Mouse (Mus musculus) ovary, postnatal 10 days (tissue): ENCODE results near the gene Pck2.

Experiments
- DNase-seq: peaks from one replicate; pipeline ENCODE4 v3.0.0; 2022; ENCODE audit warnings: low spot score

Gene Pck2

DNA sequence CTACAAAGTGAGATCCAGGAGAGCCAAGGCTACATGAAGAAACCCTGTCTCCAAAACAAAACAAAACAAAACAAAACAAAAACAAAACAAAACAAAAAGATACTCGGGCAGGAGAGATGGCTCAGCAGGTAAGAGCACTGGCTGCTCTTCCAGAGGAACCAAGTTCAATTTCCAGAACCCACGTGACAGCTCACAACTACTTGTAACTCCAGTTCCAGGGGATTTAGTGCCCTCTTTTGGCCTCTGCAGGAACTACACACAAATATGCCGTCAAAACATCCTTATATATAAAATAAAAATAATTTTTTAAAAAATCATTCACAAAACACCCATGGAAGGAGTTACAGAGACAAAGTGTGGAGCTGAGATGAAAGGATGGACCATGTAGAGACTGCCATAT, 12.1 kb upstream of the Pck2 start:
- no peak for DNase-seq

DNA sequence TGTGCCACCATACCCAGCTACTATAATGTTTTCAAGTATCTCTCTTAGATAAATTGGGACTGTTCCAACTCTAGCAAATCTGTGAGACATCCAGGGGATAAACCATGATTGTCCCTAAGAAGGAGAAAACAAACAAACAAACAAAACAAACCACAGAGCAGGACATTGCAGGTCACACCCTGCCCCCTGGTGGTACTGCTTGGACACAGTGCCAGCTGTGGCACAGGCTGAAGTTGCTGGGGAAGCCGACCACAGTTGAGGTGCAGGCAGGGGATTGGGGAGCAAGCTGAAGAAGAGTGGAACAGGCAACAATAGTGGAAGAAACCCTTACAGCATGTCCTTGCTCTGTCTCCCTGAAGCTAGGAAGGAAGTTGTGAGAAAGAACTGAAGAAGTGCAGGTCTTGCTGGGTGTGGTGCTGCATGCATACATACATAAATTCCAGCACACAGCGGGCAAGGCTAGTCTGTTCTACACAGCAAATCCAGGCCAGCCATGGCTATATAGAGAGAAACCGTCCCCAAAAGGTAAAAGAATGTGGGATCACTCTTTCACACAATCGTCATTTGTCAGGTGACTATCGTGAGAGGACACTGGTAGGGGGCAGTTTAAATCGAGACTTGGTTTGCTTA, 3.8 kb upstream of the Pck2 start:
- DNase-seq: no peak

DNA sequence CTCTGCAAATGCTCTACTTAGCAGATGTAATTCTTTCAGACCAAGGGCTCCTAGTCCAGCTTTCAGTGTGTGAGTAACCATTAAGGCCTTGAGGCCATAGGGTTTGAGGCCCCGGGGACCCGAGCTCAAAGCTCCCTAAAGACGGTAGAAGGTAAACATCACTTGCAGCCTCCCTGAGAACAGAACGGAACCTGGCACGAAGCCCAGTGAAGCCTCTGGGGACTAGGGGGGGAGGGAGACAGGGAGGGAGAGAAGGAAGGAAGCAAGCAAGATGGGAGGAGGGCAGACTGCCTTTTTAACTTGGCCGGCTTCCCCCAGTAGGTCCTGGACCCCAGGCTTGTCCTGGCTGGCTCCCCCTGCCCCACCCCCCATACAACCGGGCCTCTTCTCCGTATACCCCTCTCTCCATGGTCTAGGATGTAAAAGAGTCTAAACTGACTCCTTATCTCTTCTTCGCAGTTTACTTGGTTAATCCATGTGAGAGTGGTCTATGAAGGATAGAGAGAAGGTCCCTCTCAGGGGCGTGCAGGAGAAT, 788 bp downstream of the Pck2 start:
- peak; percentile 75 for DNase-seq

DNA sequence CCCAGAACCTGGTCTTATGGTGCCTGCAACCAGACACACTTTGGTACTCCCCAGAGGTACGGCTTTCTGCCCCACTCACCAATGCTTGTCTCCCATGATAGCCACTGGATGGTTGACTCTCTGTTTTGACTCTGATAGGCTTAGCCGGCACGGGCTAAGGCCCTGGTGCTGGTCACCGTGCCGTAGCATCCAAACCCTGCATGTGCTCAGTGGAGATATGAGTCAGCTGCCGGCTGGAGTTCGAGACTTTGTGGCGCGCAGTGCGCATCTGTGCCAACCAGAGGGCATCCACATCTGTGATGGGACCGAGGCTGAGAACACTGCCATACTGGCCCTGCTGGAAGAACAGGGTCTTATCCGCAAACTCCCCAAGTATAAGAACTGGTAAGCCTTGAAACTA, 2.2 kb downstream of the Pck2 start:
- no peak for DNase-seq

DNA sequence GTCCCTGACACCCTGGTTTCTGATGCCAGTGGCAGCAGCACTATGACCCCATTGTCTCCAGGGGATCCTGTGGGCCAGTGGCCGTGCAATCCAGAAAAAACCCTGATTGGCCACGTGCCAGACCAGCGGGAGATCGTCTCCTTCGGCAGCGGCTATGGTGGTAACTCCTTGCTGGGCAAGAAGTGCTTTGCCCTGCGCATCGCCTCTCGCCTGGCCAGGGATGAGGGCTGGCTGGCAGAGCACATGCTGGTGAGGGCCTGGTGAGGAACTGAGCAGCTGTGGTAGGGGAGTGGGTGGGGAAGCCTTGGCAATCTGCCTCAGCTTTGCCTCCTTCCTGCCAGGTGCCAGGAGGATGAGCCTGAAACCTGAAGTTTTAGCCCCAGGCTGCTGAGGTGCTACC, 4.3 kb downstream of the Pck2 start:
- DNase-seq: no peak

DNA sequence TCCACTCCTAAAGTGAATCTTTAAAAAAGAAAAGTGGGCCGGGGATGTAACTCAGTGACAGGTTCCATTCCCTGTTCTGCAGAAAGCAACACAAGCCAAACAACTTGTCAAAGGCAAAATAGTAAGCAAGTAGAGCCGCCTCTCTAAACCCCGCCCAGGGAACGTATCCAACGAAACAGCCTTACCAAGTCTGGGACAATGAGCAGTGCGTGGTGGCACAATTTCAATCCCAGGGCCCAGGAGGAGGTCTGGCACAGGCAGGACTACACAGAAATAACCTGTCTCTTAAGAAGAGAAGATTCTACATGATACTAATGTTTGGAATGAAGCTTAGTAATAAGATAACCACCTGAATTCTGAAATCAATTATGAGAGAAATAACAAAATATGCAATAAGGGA, 10.1 kb downstream of the Pck2 start:
- no peak for DNase-seq

DNA sequence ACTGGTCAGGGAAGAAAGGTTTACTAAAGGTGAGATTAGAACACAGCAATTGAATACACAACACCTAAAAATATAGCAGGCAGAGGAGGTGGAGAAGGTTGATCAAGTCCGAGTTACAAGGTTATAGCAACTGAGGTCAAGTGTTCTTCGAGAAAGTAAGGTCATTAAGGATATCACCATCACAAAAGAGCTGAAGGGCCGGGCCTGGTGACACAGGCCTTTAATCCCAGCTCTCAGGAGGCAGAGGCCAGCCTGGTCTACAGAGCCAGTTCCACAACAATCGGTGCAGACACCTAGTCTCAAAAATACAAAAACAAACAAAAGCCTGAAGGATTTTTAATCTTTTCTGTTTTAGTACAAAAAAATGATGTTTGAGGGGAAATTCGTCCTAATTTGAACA, 11.3 kb downstream of the Pck2 start:
- DNase-seq: no peak

DNA sequence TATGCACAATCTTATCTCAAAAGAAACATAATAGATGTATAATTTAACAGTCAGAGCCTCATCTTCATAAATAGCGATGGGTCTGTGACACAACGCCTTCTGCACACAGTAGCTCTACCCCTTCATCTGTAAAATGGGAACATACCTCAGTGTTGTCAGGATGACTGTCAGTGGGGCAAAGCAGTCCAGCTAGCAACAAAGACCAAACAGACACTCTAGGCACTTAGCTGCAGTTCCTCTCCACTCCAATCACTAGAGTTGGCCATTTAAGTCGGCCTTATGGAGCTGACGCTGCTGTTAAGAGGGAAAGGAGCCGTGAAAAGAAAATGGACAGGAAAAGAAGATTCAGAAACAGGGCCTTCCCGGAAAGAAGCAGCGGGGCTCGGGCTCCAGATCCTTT, 11.7 kb downstream of the Pck2 start:
- no peak for DNase-seq

DNA sequence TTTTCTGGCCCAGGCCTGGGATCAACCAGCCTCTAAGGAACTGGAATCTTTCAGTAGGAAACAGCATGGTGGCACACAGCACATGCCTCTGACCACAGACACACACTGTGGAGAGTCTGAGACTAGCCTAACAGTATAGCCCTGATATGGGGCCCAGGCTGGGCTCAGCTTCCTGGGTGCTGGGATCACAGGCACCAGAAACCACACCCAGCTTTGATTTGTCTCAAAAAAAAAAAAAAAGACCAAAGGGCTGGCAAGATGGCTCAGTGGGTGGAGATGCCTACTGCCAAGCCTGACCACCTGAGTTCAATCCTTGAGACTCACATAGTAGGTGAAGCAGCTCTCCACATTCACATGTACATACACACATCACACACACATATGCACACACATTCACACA, 14.6 kb downstream of the Pck2 start:
- no peak for DNase-seq

DNA sequence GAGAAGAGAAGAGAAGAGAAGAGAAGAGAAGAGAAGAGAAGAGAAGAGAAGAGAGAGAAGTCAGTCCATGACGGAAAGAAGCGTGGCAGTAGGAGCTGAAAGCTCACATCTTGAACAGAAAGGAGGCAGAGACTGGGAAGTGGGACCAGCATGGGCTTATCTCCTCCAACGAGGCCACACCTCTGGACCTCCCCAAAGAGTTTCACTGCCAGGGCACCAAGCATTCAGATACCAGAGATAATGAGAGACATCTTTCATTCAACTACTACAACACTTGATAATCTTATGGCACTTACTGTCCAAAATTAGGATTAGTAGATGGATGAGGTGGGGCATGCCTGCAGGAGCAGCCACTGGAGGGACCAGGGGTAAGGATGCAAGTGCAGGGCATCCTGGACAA, 15.7 kb downstream of the Pck2 start:
- no peak for DNase-seq

DNA sequence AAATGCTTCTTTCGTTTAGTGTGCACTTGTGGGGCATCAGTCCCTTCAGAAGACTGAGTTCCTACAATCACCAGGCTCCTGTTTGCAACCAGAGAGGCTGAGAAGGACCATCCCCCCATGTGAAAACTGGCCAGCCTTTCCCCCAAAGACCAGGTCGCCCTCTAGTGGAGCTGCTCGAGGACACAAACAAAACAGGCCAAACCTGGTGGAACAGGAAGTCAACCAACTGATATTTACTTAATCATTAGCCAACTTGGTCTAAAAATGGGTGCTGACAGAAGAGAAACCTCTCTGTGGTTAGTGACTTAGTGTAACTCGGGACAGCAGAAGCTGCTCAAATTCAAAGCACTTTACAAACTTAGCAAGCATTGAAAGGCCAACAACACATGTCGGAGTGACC, 16.9 kb downstream of the Pck2 start:
- peak; percentile 48 for DNase-seq

DNA sequence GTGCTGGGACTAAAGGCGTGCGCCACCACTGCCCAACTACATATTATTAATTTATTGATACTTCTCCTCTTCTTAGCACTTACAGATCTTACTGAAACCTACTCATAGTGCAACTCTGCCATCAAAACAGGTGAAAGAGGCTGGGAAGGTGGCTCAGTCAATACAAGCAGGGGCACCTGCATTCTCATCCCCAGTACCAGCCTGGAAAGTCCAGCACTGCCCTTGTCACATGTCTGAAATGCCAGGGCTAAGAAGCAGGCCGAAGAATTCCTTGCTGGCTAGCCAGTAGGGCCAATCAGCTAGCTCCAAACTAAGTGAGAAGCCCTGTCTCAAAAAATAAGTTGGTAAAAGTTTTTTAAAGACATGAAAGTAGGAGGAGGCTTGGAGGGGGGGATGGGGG, 17.5 kb downstream of the Pck2 start:
- DNase-seq: no peak

DNA sequence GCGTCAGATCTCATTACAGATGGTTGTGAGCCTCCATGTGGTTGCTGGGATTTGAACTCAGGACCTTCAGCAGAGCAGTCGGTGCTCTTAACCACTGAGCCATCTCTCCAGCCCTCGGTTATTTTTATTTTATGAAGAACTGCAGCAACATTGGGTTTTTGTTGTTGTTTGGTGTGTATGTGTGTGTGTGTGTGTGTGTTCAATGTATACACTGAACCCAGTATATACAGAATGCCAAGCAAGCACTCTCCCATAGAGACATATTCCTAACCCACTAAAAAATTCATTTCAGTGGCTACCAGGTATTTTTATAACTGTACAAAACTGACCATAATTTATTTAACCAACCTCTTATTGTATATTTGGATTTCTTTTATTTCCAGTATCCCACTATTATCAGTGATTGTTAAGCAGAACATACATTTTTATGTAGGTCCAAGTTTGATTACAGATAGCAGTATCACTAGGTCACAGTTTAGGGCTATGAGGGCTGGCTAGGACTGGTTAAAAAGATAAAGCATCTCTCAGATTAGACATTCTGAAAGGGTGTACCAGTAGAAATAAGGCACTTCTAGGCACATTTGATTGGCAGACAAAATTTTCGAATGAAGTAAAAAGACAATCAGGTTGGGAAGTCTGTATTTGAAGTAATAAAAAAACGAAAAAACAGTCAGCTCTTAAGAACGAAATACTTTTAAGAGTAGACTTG, 18.8 kb downstream of the Pck2 start:
- DNase-seq: no peak

DNA sequence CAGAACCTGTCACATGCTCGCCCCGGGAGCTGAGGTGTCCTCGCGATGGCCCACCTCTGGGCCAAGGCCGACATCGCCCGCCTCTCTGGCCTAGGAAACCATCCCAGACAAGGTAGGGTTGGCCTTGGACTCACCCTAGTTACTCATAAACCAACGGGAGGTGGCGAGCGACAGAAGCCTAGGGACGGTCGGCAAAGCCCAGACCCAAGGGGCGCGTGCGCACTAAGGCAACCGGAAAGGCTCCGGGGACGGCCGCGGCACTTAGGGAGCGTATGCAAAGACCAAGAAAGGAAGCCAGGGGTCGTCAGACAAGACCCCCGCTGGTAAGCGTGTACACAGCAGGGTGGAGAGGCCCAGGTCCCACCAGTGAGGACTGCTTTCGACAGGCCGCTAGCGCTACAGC, 19.7 kb downstream of the Pck2 start, which contains the start of gene Dcaf11:
Dcaf11 (plus strand) TSS at position 208 of the 403 bp plus-strand sequence.
- peak; percentile 86 for DNase-seq

DNA sequence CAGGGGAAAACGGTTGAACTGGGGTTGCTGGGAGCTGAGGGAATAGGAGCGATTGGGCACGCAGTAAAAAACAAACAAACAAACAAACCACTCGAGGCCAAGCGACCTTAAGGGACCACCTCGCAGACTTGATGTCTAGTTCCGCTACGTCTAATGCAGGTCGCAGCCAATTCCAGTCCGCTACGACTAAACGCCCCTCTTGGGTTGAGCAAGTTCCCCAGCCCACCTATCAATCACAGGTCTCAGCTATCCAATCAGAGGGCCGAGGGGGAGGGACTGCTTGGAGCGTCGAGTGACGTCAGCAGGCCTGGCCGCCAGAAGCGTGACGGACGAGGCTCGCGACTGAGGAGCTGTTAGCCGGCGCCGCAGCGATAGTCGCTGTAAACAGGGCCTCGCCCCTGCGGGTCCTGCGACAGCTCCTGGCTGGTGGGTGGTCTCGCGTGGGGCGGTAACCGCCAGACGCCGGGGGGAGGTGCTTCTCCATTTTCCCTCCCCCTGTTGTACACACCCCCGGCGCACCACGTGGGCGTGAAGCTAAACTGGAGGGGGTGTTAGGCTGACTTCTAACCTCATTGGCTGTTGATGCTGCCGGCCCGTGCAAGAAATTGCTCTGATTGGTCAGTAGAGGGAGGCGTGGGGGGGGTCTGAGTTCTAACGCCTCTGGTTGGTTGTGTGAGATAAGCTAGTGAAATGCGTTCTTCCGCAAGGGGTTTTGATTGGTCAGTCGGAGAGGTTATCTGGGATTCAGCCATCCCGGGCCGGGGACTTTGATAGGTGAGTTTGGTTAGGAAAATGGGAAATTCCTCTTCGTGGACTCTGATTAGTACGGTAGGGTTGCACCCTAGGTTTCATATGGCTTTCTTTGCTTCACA, 20.4 kb downstream of the Pck2 start, which contains the start of gene A730061H03Rik:
A730061H03Rik (minus strand) TSS at position 205 of the 872 bp plus-strand sequence.
- DNase-seq: peak; percentile 95

DNA sequence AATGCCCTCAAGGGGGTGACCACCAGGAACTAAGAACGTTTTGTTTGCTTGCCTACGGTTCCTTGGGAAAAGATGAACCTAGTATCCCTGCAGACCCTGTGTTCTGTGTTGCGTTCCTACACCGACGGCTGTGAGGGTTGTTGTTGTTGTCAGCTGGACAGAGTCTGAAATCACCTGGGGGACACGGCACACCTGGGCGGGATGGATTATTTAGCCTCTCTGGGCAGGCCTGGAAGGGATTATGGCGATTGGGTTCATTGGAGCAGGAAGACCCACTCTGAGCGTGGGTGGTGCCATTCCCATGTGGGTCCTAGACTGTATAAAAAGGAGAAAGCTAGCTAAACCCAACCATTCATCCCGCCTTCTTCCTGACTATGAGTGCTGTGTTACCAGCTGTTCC, 21.8 kb downstream of the Pck2 start:
- DNase-seq: no peak

DNA sequence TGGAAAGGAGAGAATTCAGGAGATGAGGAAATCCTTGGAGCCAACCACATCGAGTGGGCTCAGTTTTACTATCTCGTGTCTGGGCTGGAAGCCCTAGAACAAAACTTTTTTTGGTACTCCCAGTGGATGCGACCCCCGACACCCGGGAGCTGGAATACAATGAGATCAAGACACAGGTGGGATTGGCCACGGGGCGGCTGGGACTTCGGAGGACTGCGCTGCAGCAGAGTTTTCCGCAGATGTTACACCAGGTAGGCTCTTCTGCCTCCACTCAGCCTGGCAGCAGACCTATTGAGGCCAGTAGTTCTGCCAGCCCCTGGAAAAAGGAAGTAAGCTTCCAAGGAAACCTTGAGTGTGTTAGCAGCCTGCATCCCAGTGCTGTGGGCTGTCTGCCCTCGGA, 23.2 kb downstream of the Pck2 start:
- no peak for DNase-seq

DNA sequence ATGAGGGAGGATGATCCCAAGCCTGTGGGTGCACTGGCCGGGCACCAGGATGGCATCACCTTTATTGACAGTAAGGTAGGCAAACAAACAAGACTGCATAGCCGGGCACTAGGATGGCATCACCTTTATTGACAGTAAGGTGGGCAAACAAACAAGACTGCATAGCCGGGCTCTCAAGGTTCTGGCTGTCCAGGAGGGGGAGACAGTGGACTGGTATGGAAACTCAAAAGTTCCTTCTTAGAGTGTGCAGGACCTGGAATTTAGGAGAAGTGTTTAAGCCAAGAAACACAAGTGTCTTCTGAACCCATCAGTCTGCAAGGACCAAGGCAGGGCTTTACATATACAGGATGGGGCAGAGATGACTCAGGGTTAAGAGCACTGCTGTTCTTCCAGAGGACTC, 25.7 kb downstream of the Pck2 start:
- no peak for DNase-seq

DNA sequence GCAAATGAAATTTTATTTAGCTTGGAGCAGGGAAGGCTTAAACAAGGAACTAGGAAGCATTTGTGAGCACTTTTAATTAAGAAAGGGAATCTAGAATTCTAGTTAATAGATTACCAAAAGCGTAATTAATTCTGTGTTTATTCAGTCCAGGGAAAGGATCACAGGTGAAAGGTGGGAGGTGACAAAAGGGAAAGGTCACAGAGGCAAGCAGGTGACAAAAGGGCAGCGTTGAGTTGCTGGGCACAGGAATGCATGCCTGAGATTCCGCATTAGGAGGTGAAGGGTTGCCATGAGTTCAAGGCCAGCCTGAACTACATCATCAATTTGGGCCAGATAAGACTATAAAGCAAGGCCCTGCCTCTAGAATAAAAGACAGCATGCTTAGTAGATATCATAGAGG, 27.4 kb downstream of the Pck2 start:
- no peak for DNase-seq

DNA sequence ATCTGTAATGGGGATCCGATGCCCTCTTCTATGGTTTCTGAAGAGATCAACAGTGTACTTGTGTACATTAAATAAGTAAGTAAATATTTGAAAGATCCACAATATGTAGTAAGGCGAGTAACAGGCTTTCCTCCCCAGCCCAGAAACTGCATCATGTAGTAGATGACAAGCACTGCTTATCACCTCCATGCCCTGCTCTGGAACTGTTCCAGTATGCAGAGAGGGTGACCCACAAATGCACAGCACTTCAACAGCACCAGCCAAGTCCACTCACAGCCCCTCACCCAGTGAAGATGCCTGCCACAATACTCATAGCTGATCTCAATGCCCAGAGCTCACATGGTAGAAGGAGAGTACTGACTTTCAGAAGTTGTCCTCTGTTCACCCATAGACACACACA, 30.5 kb downstream of the Pck2 start:
- no peak for DNase-seq

DNA sequence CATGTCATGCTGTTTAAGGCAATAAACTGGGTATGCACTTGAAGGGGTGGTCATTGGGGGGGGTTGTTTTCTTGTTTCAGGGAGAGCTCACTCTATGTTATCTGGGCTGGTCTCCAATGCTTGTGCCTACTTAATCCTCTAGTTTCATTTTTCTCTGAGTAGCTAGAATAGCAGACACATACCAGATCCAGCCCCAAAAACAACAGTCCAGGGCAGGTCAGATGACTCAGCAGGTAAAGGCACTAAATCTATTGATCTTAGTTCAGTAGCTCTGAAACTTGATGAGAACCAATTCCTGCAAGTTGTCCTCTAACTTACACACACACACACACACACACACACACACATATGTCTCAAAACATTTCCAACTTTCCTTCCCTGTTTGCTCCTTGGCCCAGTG, 31.7 kb downstream of the Pck2 start:
- no peak for DNase-seq

DNA sequence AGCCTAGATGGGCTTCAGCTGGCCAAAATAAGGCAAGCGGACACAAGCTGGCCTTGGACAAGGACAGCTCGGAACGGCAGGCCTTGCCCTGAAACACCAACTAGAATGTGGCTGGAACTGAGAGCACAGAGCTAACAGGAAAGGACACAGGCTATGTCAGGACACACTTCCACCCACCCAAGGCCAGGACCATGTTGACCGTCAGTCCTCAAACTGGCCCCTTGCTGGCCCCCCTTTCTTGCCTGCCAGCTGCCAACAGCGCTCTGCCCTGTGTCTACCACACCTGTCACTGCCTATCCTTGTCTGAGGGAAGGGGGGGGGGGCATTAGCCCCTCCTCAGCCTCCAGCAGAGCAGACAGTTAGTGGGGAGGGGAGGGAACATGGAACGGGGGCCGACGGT, 35.2 kb downstream of the Pck2 start, which contains the start of gene Fitm1:
Fitm1 (plus strand) TSS at position 316 of the 400 bp plus-strand sequence.
- no peak for DNase-seq

DNA sequence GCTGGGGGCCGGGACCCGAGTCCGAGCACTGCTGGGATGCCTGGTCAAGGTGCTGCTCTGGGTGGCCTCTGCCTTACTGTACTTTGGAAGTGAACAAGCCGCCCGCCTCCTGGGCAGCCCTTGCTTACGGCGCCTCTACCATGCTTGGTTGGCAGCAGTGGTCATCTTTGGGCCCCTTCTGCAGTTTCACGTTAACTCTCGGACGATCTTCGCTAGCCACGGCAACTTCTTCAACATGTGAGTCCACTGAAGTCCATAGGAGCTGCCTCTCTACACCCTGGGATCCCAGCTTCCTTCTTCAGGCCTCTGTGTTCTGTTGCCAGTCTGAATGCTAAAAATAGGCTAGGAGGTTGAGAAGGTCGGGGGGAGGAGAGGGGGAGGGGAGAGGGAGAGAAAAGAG, 35.6 kb downstream of the Pck2 start:
- DNase-seq: no peak
